Mouse (Mus musculus) erythroblast, adult 5-6 weeks (primary cell): ENCODE data around the gene Oaz1. TPM values are rescaled to one million over a fixed set of nuclear protein-coding genes. Genes with fewer than 3 reads are reported as not detected.
"Not testable (repeated sequence)": the region's sequence is repeated elsewhere in the genome, so short reads cannot be mapped to it uniquely, and the experiment has no call there.

Source experiments
- ATAC-seq: replicated peaks from 2 replicates; pipeline ENCODE4 v1.8.0; 2016; ENCODE audit warnings: moderate number of reproducible peaks, mild to moderate bottlenecking, moderate TSS enrichment, inconsistent platforms; ENCODE audit not compliant: poor library complexity, low FRiP score, severe bottlenecking
- total RNA-seq, 2 experiments: library from RNA; stranded (forward) in 1 of 2; stranded (reverse) in 1 of 2; fragments of 150-400 nt in 1 of 2; fragments of 200-764, 138-1000 nt in 1 of 2; gene quantifications; 2 replicates each; pipeline versions ENCODE4 v1.2.3 to v1.2.4; 2015 to 2017; ENCODE audit warnings: low replicate concordance in 2 of 2

The Oaz1 gene
- total RNA-seq, 2 experiments from 2014 or later, result 242 to 1,067 TPM

DNA sequence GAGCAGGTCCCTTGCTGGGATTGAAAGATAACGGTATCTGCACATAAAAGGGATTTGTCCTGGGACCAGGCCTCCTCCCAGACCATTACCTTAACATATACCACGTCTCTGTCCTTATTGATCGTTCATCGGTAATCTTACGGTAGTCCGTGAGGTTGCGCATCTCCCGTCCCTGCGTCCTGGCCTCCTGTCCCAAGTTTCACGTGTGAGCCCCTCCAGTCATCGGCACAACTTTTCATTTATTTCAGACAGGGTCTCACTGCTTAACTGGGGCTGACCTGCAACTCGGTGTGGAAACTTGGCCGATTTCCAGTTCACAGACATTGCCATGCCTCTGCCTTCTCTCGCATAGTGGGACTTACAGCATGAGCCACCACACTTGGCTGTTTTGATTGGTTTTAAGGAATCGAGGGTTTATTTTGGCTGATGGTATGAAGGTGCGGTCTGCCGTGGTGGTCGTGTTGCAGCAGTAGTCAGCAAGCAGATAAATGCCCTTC is 27.3 kb upstream of the Oaz1 start:
- ATAC-seq, result peak; percentile 13

DNA sequence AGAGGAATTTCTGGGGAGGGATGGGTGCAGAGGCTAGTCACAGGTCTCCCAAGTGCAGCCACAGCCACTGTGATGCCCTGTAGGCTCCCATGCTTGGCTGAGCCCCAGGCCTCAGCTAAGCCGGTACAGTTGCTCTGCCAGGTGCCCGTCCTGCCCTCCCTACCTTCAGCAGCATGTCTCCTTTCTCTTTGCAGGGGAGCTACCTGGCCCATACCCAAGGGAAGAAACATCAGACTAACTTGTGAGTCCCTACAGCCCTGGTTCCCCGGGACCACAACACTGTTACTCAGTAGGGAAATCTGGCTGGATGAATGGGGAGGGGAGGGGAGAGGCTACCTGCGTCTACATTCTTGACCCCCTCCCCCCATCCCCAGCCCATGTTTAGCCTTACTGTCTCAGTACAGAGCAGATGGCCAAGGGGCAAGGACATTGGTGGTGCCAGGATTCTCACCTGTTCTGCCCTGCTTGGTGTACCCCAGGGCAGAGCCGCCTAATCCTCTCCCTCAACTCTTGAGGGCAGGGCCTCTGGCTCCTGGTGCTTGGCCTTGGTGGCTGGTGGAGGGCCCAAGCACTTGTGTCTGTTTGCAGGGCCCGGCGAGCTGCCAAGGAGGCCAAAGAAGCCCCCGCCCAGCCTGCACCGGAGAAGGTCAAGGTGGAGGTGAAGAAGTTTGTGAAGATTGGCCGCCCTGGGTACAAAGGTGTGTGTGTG is 24.1 kb upstream of the Oaz1 start:
- no peak for ATAC-seq

DNA sequence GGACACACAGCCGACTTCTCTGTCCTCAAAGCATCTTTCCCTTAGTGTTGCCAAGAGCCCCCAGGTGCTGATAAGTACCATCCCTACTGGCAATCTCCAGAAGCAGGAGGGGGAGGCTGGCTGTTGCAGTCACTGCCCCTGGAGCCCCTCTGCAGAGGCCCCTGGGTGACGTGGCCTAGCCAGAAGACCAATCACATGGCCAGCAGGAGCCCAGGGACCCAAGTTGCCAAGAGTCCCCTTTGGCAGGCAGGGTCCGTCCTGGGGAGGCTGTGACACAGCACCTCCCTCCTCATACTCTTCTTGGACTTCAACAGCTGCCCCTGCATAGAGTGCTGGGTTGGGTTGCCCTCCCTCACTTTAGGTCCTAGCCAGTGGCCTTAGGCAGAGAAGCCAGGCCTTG is 23.5 kb upstream of the Oaz1 start:
- no peak for ATAC-seq

DNA sequence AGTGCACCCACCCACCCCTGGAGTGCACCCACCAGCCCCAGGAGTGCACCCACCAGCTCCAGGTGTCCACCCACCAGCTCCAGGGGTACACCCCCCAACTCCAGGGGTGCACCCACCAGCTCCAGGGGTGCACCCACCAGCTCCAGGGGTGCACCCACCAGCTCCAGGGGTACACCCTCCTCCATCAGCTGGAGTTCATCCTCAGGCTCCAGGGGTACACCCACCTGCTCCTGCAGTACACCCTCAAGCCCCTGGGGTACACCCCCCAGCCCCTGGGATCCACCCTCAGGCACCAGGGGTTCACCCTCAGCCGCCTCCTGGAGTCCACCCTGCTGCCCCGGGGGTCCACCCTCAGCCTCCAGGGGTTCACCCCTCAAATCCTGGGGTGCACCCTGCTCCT is 22.1 kb upstream of the Oaz1 start:
- no peak for ATAC-seq

DNA sequence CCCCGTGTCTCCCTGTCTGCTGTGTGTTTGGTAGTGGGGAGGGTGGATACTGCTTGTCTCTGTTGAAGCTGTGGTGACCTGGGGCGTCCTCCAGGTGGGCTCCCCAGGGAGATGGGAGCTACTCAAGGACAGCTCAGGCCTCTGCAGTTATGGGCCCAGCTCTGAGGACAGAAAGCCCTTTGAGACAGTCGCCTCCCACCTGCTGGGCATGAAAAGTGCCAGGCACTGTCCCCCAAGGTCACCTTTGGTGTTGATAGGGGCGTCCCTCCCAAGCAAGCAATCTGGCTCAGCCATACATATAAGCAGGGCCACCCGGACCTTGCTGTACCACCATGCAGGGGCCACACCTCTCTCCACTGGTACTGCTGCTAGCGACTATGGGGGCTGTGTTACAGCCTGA is 21.5 kb upstream of the Oaz1 start, which contains the start of gene Amh:
Amh (plus strand) TSS at position 328 of the 400 bp plus-strand sequence.
- no peak for ATAC-seq

DNA sequence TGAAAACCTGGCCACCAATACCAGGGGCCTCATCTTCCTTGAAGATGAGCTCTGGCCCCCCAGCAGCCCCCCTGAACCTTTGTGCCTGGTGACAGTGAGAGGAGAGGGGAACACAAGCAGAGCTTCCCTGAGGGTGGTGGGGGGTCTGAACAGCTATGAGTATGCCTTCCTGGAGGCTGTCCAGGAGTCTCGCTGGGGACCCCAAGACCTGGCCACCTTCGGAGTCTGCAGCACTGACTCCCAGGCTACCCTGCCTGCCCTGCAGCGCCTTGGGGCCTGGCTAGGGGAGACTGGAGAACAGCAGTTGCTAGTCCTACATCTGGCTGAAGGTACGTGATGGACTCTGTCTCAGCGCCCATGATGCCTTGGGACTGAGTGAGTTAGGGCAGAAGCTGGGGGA is 21.1 kb upstream of the Oaz1 start:
- no peak for ATAC-seq

DNA sequence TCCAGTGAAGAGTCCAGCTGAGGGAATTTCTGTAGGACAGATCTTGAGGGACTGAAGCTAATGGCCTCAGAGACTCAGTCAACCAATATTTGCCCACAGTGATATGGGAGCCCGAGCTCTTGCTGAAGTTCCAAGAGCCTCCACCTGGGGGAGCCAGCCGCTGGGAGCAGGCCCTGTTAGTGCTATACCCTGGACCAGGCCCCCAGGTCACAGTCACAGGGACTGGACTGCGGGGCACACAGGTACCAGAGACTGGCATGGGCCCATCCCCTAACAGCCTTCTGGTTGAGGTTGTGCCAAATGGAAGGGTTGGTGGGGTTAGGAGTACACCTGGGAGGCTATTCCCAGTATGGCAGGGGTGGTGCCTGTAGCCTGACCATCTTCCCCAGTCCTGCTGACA is 20.5 kb upstream of the Oaz1 start:
- ATAC-seq, result peak; percentile 68

DNA sequence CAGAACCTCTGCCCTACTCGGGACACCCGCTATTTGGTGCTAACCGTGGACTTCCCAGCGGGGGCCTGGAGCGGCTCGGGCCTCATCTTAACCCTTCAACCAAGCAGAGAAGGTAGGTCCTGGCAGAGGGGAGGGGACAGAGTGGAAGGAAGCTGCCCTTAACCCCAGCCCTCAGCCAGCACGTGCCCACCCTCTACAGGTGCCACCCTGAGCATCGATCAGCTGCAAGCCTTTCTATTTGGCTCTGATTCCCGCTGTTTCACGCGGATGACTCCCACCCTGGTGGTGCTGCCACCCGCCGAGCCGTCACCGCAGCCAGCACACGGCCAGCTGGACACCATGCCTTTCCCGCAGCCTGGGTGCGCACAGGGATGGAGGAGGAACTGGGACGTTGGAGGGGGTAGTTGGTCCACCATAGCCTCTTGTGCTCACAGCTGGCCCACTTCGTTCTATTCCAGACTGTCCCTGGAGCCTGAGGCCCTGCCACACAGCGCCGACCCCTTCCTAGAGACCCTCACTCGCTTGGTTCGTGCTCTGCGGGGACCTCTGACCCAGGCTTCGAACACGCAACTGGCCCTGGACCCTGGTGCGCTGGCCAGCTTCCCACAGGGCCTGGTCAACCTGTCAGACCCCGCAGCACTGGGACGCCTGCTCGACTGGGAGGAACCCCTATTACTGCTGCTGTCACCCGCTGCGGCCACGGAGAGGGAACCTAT is 20.0 kb upstream of the Oaz1 start:
- no peak for ATAC-seq

DNA sequence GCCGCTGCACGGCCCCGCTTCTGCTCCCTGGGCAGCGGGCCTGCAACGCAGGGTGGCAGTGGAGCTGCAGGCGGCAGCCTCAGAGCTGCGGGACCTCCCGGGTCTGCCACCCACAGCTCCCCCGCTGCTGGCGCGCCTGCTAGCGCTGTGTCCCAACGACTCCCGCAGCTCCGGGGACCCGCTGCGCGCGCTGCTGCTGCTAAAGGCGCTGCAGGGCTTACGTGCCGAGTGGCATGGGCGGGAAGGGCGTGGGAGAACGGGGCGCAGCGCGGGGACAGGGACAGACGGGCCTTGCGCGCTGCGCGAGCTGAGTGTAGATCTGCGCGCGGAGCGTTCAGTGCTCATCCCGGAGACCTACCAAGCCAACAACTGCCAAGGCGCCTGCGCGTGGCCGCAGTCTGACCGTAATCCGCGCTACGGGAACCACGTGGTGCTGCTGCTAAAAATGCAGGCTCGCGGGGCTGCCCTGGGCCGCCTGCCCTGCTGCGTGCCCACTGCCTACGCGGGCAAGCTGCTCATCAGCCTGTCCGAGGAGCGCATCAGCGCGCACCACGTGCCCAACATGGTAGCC is 19.3 kb upstream of the Oaz1 start:
- ATAC-seq, result no peak

DNA sequence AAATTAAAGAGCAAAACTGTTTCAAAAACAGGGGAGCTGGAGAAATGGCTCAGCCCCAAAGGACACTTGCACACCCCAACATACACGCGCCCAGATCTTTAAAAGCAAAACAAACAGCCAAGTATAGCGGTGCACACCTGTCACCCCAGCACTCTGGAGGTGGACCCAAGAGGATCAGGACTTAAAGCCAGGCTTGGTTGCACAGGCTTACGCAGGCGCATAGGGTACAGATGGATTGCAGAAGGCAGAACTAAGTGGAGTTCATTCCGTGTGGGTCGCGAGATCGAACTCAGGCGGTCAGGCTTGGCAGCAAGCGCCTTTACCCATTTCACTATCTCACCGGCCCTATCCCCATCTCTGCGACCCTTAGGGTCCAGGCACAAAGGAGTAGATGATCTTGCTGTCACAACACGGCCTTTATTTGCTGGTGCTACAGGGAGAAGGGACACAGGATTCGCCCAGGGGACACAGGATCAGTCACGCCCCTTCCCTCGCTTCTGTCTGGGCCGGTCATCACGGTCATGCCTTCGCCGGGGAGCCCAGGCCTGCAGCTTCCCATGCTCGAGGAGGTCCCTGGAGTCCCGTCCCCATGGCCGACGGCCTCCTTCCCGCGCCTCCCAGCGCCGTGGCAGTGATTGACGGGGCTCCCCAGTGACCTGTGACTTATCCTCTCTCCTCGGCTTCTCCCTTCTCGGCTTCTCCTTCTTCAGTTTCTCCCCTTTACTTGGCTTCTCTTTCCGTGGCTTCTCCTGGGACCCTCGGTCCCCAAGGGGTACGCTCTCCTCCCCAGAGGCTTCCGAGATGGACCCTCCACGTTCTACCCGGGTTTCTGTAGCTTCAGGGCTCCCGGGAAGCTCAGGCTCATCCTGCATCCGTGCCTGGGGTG is 18.1 kb upstream of the Oaz1 start:
- ATAC-seq, result no peak

DNA sequence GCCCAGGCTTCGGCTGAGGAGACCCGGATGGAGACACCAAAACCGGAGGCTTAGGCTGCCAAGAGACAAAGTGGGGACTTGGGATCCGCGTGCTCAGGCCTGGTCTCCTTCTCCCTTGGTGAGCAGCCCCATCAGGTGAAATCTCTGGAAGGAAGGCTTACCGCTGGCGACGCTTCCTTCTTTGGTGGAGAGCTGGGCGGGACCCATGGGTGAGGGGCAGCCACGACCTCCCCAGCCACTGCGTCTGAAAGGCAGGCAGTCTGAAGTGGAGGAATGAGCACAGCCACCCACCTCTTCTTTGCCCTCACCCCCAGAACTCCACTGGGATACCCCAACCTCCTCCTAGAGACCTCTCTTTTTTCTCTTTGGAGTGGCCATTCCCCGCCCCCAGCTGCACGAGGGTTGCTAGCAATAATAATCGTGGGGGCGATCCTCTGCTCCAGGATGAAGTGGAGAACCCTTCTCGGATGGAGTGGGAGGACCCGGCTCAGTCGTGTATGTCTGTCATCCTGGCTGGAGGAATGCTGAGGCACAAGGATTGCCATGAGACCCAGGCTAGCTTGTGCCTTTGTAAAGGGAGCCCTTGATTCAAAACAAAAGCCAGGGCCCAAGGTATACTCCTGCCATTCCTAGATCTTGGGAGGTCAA is 17.3 kb upstream of the Oaz1 start:
- no peak for ATAC-seq

DNA sequence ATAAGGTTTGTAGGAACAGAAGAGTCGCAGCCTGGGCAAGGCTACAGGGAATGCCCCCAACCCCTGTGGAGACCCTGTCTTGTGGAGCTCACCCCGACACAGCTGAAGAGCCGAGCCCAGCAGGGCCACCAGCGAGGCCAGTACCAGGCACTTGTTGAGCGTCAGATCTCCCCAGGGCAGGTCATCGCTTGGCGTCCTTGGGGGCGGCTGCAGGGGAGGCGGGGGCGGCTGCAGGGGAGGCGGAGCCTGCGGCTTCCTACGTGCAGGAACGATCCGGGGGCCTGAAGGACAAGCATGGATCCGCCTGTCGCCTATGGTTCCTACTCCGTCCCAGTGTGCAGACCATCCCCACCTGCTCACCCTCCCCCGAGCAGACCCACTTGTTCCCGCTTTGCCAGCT is 16.4 kb upstream of the Oaz1 start:
- no peak for ATAC-seq

DNA sequence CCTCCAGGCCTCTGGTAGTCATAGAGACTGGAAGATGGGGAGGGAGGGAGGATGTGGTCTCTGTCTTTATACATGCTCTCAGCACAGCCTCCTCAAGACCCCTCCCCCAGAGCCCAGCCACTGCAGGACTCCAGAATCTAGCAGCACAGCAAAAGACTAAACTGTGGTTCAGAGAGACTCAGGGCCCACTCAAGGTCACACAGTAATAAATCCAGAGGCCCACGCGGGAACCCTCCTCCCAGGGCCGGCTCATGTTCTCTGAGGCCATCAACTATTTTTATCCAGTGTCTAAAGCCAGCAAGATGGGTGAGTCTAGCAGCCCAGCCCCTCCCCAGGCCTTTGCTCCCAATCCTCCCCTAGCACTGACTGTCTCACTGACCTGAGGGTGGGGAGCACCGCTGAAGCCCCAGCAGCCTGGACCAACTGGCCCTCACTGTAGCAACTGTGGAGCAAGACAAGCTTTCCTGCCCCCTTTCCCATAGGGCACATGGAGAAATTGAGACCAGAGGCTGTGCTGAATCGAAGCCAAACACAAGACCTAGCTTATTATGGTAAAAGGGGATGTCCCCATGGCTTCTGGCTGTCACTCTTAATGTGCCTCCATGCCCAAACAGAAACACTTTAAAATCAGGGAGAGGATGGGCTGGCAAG is 13.9 kb upstream of the Oaz1 start:
- no peak for ATAC-seq

DNA sequence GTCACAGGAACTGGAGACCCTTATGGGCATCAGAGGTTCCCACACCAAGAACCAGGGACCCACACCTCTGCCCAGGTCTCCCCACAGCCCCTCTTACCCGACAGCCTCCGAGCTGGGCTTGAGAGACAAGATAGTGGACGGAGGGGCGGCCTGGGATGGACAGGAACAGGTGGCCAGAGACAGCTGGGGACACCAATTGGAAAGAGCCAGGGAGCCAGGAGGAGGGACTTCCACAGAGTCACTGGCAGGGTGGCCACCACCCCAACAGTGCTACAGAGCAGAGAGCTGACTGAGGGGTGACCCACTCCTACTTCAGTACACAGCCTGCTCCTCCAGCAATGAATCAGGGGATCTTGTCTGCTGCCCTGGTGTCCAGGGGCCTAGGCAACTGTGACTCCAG is 13.1 kb upstream of the Oaz1 start, which contains the start of gene Jsrp1:
Jsrp1 (minus strand) TSS at position 133 of the 400 bp plus-strand sequence.
- ATAC-seq, result 0 out of 2 replicates have a peak, but pooled peaks have one; percentile 9

DNA sequence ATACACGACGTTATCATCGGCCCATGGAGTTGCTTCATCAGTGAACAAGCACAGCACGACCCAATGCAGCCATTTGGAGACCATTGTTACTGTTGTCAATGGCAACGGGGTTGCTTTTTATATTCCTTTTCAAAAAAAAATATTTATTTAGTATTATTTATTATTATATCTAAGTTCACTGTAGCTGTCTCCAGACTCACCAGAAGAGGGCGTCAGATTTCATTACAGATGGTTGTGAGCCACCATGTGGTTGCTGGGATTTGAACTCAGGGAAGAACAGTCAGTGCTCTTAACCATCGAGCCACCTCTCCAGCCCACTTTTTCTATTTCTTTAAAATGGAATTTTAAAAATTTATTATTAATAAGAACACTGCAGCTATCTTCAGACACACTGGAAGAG is 11.7 kb upstream of the Oaz1 start:
- ATAC-seq, result no peak

DNA sequence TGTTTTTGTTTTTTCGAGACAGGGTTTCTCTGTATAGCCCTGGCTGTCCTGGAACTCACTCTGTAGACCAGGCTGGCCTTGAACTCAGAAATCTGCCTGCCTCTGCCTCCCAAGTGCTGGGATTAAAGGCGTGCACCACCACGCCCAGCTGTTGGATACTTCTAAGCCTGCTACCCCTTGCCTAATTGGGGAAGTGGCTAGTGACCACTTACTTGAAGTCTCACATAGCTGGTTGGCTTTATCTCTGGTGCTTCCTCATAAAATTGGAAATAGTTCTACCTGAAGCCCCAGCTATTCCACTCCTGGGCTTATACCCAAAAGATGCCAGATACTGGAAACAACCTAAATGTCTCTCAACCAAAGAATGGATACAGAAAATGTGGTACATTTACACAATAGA is 10.2 kb upstream of the Oaz1 start:
- ATAC-seq, result not testable (repeated sequence)

DNA sequence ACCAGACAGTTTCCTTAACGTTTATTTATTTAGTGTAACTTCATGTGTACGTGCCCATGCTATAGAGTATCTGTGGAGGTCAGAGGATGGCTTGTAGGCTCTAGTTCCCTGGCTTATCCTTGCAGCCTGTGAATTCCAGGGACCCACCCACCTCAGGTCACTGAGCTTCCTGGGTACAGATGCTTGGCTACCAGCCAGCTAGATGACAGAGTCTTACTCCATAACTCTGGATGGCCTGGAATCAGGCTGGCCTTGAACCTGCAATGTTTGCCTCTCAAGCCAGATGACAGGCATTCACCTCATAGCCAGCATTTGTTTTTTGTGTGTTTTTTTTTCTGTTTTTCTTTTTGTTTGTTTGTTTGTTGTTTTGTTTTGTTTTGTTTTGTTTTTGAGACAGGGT is 9.3 kb upstream of the Oaz1 start:
- ATAC-seq, result no peak

DNA sequence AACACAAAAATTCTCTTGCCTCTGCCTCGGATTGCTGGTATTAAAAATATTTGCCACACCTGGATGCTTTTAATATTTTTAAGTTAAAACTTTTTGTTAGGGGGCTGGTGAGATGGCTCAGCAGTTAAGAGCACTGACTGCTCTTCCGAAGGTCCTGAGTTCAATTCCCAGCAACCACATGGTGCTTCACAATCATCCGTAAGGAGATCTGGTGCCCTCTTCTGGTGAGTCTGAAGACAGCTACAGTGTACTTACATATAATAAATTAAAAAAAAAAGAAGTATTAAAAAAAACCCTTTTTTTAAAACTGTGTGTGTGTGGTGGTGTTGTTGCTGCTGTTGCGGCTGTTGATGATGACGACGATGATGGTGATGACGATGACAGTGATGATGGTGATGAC is 8.5 kb upstream of the Oaz1 start:
- not testable (repeated sequence) for ATAC-seq
